In genomic region chr1:37866286-37866685, GRCm38 (mm10) we compare ENCODE assay signal across 8 mouse cellular contexts. TPM values are rescaled to one million over a fixed set of nuclear protein-coding genes. Genes with fewer than 3 reads are reported as not detected.
DNase-seq lines count a peak whose midpoint lies in the region; ATAC-seq and TF ChIP-seq lines count a peak whose summit lies in the region.

Gene Tsga10 (minus strand): TSS chr1:37866429.

- H3K27ac ChIP-seq in liver, adult 2 months (replicated peaks; ENCODE audit: insufficient read depth, low read depth, low read length) = peak within 1 kb of the TSS; percentile 68
- H3K27ac ChIP-seq in embryonic facial prominence, embryonic 14.5 days (replicated peaks; ENCODE audit: low read depth, low read length) = peak within 1 kb of the TSS; percentile 81

- ATAC-seq in embryonic facial prominence, embryonic 14.5 days (ENCODE audit: low read depth) = no peak
- no peak for ATAC-seq in monocyte, adult 5-6 weeks (replicated peaks; ENCODE audit: insufficient number of reproducible peaks, low FRiP score, low TSS enrichment, poor library complexity, severe bottlenecking)

- no peak for DNase-seq in liver, adult 2 months (ENCODE audit: extremely low read depth, low read depth, low spot score)
- no peak for DNase-seq in liver
- DNase-seq in embryonic facial prominence, embryonic 14.5 days (ENCODE audit: low spot score) = no peak
- no peak for DNase-seq in layer of hippocampus, postnatal 36 days
- no peak for DNase-seq in urinary bladder, postnatal 25 days (ENCODE audit: low spot score)
- DNase-seq in gastrocnemius, postnatal 14 days = no peak
- DNase-seq in spleen, postnatal 36 days (ENCODE audit: low spot score in 2 of 2) = no peak

- no peaks in the 10 kb centered on the region for H3K36me3 ChIP-seq in liver, adult 2 months (ENCODE audit: control insufficient read depth, insufficient read depth, low read length)
- no peaks in the 10 kb centered on the region for H3K36me3 ChIP-seq in embryonic facial prominence, embryonic 14.5 days (ENCODE audit: control insufficient read depth, insufficient read depth, low read length)

- no peaks in the 10 kb centered on the region for H3K9me3 ChIP-seq in embryonic facial prominence, embryonic 14.5 days (ENCODE audit: control insufficient read depth, low read length)

- no peak for TF ChIP-seq CTCF in liver, adult 2 months (IDR thresholded peaks at IDR 0.05; ENCODE audit: low read depth, low read length)

- TF ChIP-seq POLR2A in liver, adult 2 months (IDR thresholded peaks at IDR 0.05; ENCODE audit: extremely low read depth, insufficient read depth, low read length) = no peak

- no peaks in the 10 kb centered on the region; the same call in 1 of the 2 replicates for H3K4me1 ChIP-seq in liver, adult 2 months (ENCODE audit: control insufficient read depth, insufficient read depth, low read length)
- H3K4me1 ChIP-seq in embryonic facial prominence, embryonic 14.5 days (ENCODE audit: control insufficient read depth, insufficient read depth, low read length) = peaks cover 5% of the 10 kb centered on the region

- H3K4me3 ChIP-seq in liver, adult 2 months (ENCODE audit: insufficient read depth, low read depth, low read length) = peak within 1 kb of the TSS; percentile 91
- H3K4me3 ChIP-seq in embryonic facial prominence, embryonic 14.5 days (ENCODE audit: low read depth, low read length) = peak within 1 kb of the TSS; percentile 66

- H3K9ac ChIP-seq in liver, adult 2 months (ENCODE audit: low read depth, low read length) = peak within 1 kb of the TSS; percentile 83
- H3K9ac ChIP-seq in embryonic facial prominence, embryonic 14.5 days (ENCODE audit: low read depth, low read length) = peak within 1 kb of the TSS; percentile 76

- peak within 1 kb of the TSS; percentile 83 for H3K4me2 ChIP-seq in embryonic facial prominence, embryonic 14.5 days (ENCODE audit: low read depth, low read length)

- H3K27me3 ChIP-seq in liver, adult 2 months (ENCODE audit: control insufficient read depth, insufficient read depth, low read length) = no peaks in the 10 kb centered on the region
- no peaks in the 10 kb centered on the region for H3K27me3 ChIP-seq in embryonic facial prominence, embryonic 14.5 days (replicated peaks; ENCODE audit: control insufficient read depth, insufficient read depth, low read length)

- intact Hi-C loops in gastrocnemius, postnatal 14 days (cut with DNase I; ENCODE audit: low total_unique reads) = loop anchor here (5.0 kb wide), 1 partner anchor 189 kb away; no protein-coding TSS in a partner anchor

- H3K79me2 ChIP-seq in liver, adult 2 months (ENCODE audit: control insufficient read depth, insufficient read depth, low read length) = no peaks in the 10 kb centered on the region

- 87% methylated on average over 6 of the region's 6 CpGs for WGBS in liver, adult 2 months
- WGBS in embryonic facial prominence, embryonic 14.5 days = 81% methylated on average over 6 of the region's 6 CpGs

RNA-seq across cellular contexts. Expression of gene Tsga10, which starts in this region (rescaled TPM):
- total RNA-seq in liver, adult 2 months (2014; rRNA removed) = 1.2 and 1.4 TPM in 2 replicates
- 0.24 and 0.30 TPM in 2 replicates for polyA plus RNA-seq in liver, adult 2 months (2012; rRNA removed)
- polyA plus RNA-seq in embryonic facial prominence, embryonic 14.5 days (2014; fragmentation: Nextera tagmentation; extraction: Ambion mirVana) = 5.3 and 7.2 TPM in 2 replicates
- total RNA-seq in layer of hippocampus, postnatal 36 days (2021) = 10 to 100 TPM; 29.5 to 33.9 TPM
- total RNA-seq in monocyte, adult 5-6 weeks (2017) = 18.6 to 28.8 TPM (median 22.8 TPM) in 3 replicates
- 1 to 10 TPM; 2.2 to 2.4 TPM for total RNA-seq in gastrocnemius, postnatal 14 days (2021)
